Mouse (Mus musculus) testis, adult 2 months (tissue): ENCODE data around the gene Cdc42ep4. TPM values are rescaled to one million over a fixed set of nuclear protein-coding genes. Genes with fewer than 3 reads are reported as not detected.

ENCODE experiments used
- H3K27ac ChIP-seq: fragments of 200-500 bp; 2 replicates; pipeline ENCODE4 v1.5.1; 2012; ENCODE audit warnings: low read depth, low read length; ENCODE audit not compliant: control insufficient read depth, insufficient read depth
- H3K27me3 ChIP-seq: fragments of 200-500 bp; 2 replicates; pipeline ENCODE4 v1.6.1; 2012; ENCODE audit warnings: mild to moderate bottlenecking, low read length, moderate library complexity; ENCODE audit not compliant: control insufficient read depth, insufficient read depth
- H3K36me3 ChIP-seq: fragments of 200-500 bp; 2 replicates; pipeline ENCODE4 v1.6.1; 2012; ENCODE audit warnings: mild to moderate bottlenecking, low read length; ENCODE audit not compliant: control insufficient read depth, insufficient read depth
- H3K4me1 ChIP-seq: fragments of 200-500 bp; 2 replicates; pipeline ENCODE4 v1.6.1; 2012; ENCODE audit warnings: low read length; ENCODE audit not compliant: control insufficient read depth, insufficient read depth
- H3K4me3 ChIP-seq: fragments of 200-500 bp; 2 replicates; pipeline ENCODE4 v1.5.1; 2012; ENCODE audit warnings: low read depth, mild to moderate bottlenecking, low read length, moderate library complexity, mixed read lengths; ENCODE audit not compliant: control insufficient read depth
- CTCF ChIP-seq: fragments of 200-500 bp; IDR thresholded peaks from 2 replicates; pipeline ENCODE4 v1.5.1; 2012; ENCODE audit warnings: low read depth, mild to moderate bottlenecking, inconsistent platforms, low read length, moderate library complexity; ENCODE audit not compliant: control insufficient read depth, insufficient read depth, insufficient replicate concordance
- POLR2A ChIP-seq: fragments of 200-500 bp; IDR thresholded peaks from 2 replicates; pipeline ENCODE4 v1.6.1; 2012; ENCODE audit warnings: low read depth, mild to moderate bottlenecking, inconsistent platforms, low read length, moderate library complexity; ENCODE audit not compliant: control insufficient read depth
- polyA plus RNA-seq: library from polyadenylated mRNA; depleted of rRNA; stranded (reverse); fragments of >200 nt; gene quantifications from 2 replicates; pipeline ENCODE4 v1.2.3, GENCODE M21; 2012

Gene Cdc42ep4
- polyA plus RNA-seq, 1 experiment = 27.4 TPM

- no peak overlapping the region for H3K27ac ChIP-seq
- no peak for TF ChIP-seq CTCF
- no peak for TF ChIP-seq POLR2A
These were observed 39.9 kb upstream of the Cdc42ep4 start for GRCm38 (mm10) chr11:113791357-113792215.

GRCm38 (mm10) chr11:113789101-113789500, 37.4 kb upstream of the Cdc42ep4 start:
- no peaks in the 10 kb centered on the region for H3K27me3 ChIP-seq
- TF ChIP-seq CTCF (no peak), POLR2A (no peak)
- H3K27ac ChIP-seq = no peak overlapping the region; the same call in 1 of the 2 replicates
- H3K36me3 ChIP-seq = no peaks in the 10 kb centered on the region
- no peak overlapping the region for H3K4me3 ChIP-seq
- H3K4me1 ChIP-seq = peaks cover 14% of the 10 kb centered on the region

More at GRCm38 (mm10) chr11:113791357-113792215, 39.9 kb upstream of the Cdc42ep4 start:
- Histone ChIP-seq H3K4me1 (peaks cover 2% of the 10 kb centered on the region; the same call in 1 of the 2 replicates), H3K36me3 (no peaks in the 10 kb centered on the region), H3K27me3 (no peaks in the 10 kb centered on the region), H3K4me3 (no peak overlapping the region)

DNA sequence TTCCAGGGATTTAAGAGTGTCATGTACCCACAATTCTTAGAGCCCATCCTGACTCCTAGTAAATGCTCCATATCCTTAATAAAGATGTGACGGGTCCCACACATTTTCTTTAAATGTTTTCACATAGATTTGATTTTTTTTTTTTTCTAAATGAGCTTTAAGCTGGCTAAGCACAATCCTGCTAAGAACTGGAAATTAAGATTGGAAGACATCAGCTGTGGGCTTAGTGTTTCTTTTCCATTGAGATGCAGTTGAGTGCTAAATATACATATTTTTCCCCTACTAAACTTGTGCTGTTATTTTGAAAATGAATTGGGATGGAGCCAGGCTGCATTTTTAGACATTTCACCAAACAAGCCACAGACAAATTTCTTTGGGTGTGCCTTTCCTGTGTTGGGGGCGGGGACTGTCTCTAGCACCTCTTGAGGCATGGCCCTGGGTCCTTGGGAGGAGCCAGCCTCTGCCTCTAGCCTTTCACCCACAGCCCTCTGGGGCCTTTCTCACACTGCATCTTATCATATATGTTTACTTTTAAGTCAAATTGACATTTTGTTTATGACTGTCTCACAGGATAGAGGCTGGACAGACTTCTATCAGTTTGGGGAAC, 36.6 kb upstream of the Cdc42ep4 start:
- Histone ChIP-seq H3K4me3 (no peak overlapping the region), H3K4me1 (peaks cover 14% of the 10 kb centered on the region), H3K36me3 (no peaks in the 10 kb centered on the region), H3K27ac (no peak overlapping the region), H3K27me3 (no peaks in the 10 kb centered on the region)
- TF ChIP-seq CTCF (no peak), POLR2A (no peak)

GRCm38 (mm10) chr11:113787432-113788182, 35.9 kb upstream of the Cdc42ep4 start:
- no peaks in the 10 kb centered on the region for H3K27me3 ChIP-seq
- H3K27ac ChIP-seq = no peak overlapping the region
- H3K36me3 ChIP-seq = no peaks in the 10 kb centered on the region
- H3K4me1 ChIP-seq = peaks cover 14% of the 10 kb centered on the region
- H3K4me3 ChIP-seq = peak overlapping the region; percentile 81; the same call in 1 of the 2 replicates
- TF ChIP-seq POLR2A (no peak), CTCF (no peak)

- H3K27me3 ChIP-seq = no peaks in the 10 kb centered on the region
- TF ChIP-seq POLR2A (no peak), CTCF (no peak)
- H3K27ac ChIP-seq = no peak overlapping the region
- H3K4me1 ChIP-seq = peaks cover 14% of the 10 kb centered on the region
- H3K4me3 ChIP-seq = peak overlapping the region; percentile 81
- no peaks in the 10 kb centered on the region for H3K36me3 ChIP-seq
These were observed 35.3 kb upstream of the Cdc42ep4 start for GRCm38 (mm10) chr11:113787009-113787408.

- no peaks in the 10 kb centered on the region for H3K27me3 ChIP-seq
- H3K36me3 ChIP-seq = no peaks in the 10 kb centered on the region
- TF ChIP-seq POLR2A (no peak), CTCF (no peak)
- peak overlapping the region; percentile 43; the same call in 1 of the 2 replicates for H3K27ac ChIP-seq
- peak overlapping the region; percentile 81 for H3K4me3 ChIP-seq
- peaks cover 14% of the 10 kb centered on the region for H3K4me1 ChIP-seq
These were observed 34.7 kb upstream of the Cdc42ep4 start for GRCm38 (mm10) chr11:113786395-113786794.

DNA sequence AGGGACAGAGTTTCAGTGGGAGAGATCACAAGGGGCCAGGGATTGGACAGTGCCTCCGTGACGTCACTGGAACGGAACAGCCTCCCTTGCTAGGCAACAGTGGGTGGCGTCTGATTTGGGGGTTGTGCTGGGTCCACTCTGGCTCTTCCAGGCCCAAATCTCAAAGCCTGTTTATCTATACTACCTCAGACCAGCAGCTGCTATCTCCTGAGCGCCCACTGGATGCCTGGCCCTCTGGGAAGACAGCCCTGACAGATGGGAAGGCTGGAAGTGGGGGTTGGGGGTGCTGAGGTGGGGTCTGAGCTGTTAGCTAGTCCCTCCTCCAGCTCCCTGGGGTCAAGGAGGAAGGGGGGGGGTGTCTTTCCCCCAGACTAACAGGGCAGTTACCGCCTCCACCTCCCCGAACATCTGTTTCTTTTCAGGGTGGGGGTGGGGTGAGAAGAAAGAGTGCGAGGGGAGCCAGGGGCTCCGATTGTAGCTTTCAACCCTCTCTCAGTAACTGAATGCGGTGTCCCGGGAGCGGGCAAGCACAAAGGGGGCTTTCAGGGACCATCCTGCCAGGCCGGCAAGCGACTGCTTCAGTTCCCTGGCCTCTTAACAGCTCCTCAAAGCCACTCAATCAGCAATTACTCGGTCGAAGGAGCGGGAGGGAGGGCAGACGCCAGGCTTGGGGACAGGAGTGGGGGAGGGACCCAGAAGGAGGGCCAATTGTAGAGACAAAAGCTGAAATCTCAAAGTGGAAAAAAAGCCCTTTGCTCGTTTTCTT, 33.9 kb upstream of the Cdc42ep4 start:
- Histone ChIP-seq H3K4me1 (peaks cover 14% of the 10 kb centered on the region), H3K4me3 (peak overlapping the region; percentile 81), H3K36me3 (no peaks in the 10 kb centered on the region), H3K27ac (peak overlapping the region; percentile 77), H3K27me3 (no peaks in the 10 kb centered on the region)
- TF ChIP-seq POLR2A (peak; percentile 78; the same call in 1 of the 2 replicates), CTCF (no peak)
